Mouse (Mus musculus) thymus, postnatal 4 days (tissue): ENCODE measurements around the gene Cacna2d3.

Experiments used
- DNase-seq: peaks from one replicate; pipeline ENCODE4 v3.0.0; 2021

Gene Cacna2d3

DNA sequence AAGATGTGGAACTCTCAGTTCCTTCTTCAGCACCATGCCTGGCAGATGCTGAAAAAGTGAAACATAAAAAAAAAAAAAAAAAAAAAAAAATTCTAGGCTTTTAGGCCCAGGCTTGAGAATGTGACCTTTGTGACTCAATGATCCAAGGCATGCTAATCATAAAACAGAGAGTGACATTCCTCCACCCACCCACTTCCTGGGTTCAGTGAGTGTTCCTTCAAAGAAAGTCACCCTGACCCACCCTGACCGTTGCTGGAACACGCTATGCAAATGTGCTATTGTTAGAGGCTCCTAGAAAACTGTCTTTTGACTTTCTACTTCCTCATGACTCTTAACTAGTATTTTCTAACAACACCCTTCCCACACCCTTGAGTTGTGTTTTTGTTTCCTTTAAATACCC lies 338.9 kb downstream of the Cacna2d3 start:
- DNase-seq, result no peak

DNA sequence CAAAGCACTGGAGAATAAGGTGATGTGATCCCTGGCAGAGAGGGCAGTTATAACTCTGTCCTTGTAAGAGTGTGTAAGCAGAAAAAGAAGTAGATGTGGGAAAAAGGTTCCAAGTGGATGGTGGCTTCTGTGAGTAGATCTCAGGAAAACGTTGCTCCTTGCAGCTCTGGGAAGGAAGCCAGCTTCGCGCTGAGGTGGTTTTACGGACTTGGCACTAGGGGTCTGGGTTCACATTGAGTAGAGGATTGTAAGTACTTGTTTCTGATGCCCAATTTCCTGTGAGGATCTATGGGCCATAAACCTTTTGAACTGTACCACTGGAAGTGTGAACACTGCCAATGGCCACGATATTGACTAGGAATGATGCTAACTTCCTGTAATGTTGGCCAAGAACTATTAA lies 354.8 kb downstream of the Cacna2d3 start:
- DNase-seq, result no peak

DNA sequence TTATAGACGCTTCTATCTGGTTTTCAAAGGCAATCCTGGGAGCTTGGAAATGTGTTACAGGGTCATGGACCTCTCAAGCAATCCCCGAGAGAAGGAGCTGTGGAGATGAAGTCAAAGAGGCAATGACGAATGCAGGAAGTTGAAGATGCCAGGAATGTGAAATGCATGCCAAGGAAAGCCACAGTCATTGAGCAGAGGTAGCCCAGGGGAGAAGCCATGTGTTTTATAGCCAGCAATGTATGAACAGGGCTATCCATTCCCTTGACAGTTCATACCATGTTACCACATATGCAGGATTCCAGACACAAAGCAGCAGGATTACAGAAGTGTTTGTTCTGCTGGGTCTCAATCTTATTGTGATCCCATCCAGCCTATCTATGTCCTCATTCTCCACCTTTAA lies 359.2 kb downstream of the Cacna2d3 start:
- no peak for DNase-seq

DNA sequence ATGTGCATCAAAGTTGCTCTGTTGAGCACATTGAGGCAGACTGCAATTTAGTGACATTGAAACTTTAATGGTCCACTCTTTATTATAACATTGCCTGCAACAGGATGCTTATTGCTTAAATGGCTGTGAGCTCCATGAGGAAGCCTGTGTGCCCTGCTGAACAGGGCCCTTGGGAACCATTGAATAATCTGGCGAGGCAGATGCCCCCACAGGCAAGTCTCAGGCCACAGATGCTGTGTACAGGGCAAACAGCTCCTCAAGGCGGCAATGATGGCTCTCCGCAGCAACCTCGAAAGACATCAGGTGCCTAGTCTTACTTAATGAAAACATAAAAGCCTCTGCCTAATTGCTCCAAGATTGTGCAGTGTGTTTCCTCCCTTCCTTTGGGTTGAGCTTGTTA lies 371.0 kb downstream of the Cacna2d3 start:
- no peak for DNase-seq

DNA sequence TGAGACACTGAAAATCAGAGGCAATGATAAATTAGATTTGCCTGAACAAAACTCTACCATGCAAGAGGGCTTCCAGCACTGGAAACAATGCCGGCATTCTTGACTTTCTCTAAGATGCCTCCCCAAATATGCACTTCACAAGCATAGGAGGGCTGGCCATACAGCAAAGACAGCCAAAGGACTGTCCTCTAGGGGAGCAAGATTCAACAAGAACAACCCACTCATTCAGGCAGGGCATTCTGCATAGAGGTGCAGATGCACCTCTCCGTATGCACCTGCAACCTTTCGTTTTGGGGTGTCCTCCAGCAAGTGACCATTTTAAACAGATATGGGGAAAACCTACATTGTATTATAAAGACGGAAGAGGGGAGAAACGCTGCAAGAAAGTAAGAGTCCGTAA lies 380.1 kb downstream of the Cacna2d3 start:
- no peak for DNase-seq

DNA sequence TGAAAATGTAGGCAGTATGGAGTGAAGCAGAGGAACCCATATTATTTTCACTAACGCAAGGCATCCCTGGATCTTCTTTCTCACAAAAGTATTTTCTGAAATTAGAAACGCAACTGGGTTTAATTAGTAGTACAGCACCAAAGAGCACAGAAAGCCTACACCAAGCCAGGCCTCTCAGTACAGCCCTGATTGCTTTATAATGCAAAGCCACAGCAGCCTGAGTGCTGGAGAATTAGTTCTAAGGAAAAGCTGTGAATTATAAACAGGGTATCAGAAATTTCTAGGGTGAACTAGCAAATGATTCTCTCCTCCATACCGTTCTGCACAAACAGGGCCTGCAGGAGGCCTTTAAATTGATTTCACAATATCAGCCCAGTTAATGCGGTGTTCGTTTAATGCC lies 380.9 kb downstream of the Cacna2d3 start:
- no peak for DNase-seq

DNA sequence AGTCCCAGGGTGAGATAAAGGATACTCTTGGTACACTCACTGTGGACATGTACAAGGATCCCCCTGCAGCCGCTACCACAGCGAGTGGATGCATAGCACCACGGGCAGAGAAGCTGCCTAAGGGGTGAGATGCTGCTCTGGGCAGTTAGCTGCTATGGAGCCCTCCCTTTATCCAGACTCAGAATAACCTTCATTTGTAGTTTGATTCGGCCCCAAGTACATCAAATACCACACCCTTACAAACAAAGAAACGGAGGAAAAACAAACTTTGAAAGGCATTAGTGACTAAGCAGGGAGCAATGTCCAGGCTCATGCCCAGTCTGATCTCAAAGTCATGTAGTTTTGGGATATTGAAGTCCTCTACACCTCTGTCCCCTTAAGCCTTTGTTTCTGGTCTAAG lies 386.8 kb downstream of the Cacna2d3 start:
- no peak for DNase-seq

DNA sequence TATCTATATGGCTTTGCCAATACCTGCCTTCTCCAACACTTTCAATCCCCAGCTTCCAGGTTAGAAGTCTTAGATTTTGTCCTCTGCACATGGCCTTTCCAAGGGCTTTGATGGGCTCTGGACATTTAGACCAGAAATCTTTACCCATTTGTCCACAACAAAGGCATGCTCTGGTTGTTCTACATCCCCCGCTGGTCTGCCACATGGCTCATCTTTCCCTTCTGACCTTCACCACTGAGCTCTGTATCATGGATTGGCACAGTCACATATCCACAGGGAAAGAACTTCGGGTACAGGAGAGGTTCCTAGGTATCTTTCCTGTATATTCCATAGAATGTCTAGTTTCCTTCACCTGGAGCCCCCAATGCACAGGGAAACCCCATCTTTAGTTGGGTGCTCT lies 387.4 kb downstream of the Cacna2d3 start:
- no peak for DNase-seq

DNA sequence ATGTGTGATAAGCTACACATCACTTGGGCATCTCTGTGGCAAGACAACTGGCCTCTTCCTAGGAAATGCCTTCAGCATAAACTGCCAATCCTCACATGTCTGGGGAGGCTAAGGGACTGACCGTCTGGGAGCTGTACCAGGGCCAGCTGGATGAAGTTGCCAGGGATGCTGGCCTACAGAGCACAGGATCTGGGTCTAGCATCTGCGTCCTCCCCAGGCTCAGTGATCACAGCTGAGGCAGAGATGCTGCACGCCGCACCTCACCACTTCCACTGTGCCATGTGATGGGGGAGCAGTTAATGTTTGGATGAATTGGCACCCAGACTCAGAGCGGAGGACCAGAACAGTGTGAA lies 397.3 kb downstream of the Cacna2d3 start:
- DNase-seq, result no peak

DNA sequence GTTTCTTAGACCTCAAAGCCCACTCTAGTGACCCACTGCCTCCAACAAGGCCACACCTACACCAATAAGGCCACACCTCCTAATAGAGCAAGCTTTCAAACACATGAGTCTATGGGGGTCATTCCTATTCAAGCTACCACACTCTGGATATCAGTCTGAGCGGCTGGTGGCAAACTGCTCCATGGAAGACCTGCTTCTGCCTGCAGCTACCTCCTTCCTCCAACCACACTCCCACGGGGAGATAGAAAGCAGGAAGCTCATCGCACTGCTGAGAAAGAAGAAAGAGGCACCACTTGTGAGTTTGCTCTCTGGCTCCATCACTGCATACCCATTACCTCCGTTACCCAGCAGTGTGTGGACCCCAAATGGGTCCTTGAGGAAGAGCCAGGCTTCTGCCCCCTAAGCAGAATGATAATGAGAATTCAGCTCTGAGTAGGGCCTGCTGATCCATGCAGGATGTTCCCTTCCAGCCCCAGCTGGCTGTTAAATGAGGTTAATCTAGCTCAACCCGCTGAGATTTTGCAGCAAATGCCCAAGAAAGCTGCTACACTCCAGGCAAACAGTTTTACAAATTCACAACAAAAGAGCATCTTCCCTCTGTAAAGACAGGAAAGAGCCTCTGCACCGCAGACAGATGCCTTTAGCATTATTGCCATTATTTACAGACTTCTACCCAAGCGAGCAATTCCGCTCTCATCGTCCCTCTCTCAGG lies 397.8 kb downstream of the Cacna2d3 start:
- no peak for DNase-seq

DNA sequence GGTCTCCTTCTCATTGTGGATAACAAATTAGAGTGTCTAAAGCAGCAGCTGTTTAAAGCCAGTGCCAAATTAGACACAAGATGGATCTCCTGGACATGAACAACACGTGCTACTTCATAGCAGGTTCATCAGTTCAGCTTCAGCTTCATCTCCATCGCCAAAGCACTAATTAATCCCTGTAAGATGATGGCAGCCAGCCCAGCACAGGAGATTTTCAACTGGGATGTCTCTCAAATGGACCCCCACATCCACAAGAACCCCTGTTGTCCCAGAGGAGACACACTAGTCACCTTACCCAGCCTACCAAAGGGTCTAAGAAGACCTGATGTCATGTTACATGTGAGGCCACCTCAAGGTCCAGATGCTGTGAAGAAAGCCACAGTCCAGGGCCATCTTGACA lies 408.2 kb downstream of the Cacna2d3 start:
- no peak for DNase-seq

DNA sequence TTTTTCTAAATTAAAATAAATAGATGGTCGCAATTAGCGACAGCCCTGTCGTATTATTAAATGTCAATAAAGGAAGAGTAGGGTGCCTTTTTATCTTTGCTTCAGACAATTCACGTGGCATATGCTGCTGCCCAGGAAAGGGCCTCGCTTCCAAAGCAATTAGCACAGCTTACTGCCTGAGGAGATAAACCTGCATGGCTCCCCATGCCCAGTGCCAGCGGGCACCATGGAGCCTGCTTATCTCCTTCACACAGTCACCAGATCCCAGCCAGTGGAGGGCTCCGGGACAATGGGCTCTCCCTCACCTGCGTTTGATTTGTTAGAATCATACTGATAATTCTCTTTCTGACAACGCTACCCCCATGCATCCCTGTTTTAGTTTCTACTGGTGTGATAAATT lies 416.0 kb downstream of the Cacna2d3 start:
- no peak for DNase-seq

DNA sequence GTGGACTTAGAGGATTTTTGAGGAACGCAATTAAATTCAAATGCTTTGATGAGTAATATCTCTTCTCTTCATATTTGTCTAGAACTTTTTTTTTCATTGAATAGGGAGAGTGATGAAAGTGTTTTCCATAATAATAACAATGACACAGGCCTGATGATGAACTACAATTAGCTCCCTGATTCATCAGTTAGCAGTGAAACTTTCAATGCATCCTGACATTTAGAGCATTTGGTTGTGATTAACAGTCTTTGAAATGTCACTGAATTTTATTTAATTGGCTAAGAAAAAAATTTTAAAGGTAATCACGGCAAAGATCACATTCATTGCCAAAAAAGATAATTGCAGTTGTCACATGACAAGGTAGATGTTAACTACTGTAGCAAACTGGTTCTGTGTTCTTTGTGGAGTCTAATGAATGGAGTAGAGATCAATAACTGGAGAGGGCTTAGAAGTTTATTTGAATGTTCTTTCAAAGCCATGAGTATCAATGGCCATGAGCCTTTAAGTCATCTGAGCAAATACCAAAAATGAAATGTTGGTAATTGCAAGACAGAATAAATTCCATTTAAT lies 425.4 kb downstream of the Cacna2d3 start:
- no peak for DNase-seq

DNA sequence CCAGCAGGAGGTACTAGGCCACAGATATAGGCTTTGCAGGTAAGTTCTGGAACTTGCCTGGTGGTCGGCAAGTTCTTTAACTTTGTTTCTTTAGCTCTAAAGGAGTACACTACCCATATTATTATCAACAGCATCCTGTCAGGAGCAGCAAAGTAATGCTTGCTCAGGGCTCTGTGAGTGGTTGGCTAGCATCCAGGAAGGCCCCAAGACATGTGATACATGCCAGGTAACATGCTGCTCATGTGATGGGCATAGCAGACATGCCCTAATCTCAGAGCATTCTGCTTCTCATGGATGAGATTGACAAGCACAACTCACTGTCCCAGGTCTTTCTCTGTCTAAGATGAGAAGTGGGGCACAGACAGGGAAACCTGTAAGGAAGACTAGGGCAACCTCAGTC lies 442.8 kb downstream of the Cacna2d3 start:
- DNase-seq, result no peak

DNA sequence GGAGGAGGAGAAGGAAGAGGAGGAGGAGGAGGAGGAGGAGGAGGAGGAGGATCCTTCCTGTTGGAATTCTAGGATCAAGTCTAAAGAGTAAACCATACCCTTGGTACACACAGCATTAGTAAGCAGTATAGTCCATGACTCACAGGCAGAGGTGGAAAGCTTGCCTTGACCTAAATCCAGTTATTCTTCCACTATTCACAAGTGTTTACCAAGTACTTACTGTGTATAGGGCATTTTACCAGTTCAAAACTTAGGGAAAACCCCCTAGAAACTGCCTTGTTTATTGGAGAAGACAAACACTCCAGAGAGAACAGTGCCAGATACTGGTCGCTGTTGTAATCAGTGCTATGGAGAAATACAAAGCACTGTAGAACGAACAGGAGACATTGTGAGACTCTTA lies 443.3 kb downstream of the Cacna2d3 start:
- DNase-seq, result no peak

DNA sequence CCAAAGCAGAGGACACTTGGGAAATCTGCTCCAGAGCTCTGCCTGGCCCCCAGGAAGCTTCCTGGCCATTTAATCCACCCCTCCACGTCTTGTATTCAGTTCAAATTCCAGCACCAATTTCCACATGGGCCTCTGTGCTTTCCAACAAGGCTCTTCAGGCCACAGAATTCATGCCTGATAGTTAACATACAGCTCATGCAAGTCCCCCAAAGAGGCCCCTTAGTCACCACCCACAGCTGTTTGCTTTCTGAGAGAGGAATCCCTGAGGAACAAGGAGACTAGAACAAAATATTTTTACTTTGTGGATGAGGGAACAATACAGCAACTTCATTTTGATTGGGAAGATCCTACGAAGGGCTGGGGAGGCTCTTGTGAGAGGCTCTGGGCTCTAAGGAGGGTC lies 444.0 kb downstream of the Cacna2d3 start:
- no peak for DNase-seq

DNA sequence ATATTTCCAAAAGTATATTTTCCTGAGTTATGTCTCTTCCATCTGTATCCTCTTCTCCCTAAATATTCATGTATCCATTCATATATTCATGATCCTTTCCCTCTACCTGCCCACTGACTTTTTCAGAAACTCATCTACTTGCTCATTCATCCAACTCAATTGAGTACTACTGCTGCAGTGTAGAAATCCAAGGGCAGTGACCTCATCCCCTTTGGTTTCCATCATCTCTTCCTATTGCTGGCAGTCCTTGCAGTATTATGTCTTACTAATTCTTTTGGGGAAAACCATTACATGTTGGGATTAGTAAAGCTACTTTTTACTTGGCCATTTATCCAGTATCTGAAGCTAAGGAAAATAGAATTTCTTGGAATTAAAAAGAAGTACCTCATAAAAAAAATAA lies 447.8 kb downstream of the Cacna2d3 start:
- DNase-seq, result no peak

DNA sequence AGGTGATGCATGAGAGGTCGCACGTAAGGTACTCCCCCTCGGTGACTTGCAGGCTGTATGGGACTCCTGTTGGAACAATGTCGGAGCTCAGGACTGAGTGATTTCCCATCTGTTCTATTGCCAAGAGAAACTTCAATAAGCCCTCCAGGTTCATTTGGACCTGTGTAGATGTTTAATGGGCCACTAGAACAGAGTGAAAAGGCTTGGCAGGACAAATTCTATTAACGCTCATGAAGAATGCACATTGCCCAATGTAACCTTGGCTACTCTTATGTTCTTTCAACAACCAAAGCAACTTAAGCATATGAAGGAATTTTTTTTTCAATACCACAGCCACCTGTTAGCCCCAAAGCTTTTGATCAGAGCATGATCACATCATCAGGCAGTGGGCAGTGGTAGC lies 451.1 kb downstream of the Cacna2d3 start:
- no peak for DNase-seq

DNA sequence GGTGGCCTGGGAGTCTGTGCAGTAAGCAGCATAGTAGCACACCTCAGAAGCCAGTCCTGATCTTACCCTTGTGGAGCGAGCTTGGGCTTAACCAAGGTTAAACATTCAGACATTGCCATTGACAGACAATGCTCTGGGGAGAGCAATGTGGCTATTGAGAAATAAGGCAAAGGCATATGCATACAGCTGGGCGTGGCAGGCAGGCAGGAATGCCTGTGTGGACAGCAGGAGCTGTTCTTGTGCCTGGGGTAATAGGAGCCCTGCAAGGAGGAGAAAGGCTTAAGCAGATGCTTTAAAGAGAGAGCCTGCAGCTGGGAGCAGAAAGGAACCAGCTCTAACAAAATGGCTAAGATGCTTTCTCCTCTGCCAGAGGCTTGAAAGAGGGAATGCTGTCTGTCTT lies 451.8 kb downstream of the Cacna2d3 start:
- no peak for DNase-seq

DNA sequence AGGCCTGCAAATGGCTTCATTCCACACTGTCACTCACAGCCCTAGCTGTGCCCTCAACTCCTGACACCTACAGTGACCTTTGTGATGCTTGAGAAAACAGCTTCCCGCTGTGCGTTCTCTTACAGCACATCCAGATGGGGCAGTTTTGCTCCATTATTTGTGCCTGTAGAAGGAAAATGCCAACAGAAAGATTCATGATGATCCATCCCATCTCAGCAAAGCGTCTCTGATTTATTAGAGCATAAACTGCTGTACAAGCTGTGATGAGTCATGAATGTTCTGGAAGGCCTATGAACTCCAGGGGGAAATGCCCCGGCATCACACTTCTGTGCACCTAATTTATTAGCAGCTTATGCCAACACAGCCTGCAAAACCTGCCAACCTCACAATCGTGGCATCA lies 453.1 kb downstream of the Cacna2d3 start:
- no peak for DNase-seq

DNA sequence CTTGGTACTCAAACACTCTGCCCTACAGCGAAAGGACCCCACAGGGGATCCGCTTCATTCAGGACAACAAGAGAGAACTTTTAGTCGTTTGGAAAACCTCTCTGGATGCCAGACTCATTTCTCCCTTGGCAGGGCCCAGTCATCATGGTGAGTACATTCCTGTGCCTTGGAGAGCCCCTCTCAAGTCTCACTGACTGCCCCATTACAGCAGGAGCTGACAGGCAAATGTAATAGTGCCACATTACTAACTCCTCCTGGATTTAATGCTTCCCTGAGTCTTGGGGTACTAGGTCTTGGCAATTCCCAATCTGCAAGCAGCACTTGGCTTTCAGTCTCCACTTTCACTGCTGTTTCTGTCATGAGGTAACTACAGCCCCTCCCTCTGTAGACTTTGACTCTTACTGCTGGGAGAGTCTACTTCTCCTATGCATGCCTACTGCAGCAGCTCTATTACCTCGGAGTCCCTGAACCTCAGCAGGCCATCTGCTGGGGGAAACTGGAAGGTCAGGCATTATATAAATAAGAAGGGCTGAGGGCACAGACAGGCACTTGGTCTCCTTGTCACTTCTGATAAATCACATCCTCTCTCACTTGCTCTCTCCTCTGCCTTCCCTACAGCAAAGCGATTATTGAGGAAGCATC lies 454.3 kb downstream of the Cacna2d3 start:
- no peak for DNase-seq

DNA sequence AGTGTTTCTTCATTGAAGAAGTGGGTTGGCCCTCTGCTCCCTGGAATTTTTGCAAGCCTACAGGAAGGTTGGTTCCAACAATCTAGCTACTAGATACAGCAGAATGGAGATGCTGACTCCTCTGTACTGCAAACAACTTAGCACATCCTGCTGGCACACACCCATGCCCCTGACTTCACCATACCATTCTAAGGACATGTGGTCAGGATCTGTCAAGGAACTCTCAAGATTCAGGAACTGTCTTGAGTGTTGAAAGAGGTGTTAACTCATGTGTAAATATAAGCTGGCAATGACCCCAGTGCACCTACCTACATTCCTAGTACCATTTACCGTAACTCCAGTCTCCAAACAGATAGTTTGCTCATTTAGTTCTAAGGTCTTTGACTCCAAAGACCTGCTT lies 461.0 kb downstream of the Cacna2d3 start:
- no peak for DNase-seq

DNA sequence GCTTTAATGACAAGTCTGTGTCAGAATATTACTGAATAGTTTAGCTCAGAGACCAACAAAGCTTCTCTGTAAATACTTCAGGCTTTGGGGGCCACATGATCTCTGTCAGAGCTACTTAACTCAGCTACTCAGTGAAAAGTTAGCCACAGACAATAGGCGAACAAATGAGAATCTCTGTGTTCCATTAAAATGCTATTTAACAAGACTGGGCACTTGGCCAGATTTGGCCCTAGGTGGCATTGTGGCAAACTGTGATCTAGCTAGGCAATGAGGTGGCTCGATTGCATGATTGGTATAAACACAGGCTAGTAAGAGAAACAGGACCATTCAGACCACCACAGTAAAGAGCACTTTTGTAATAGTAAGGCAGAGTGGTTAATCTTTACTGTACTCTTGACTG lies 478.1 kb downstream of the Cacna2d3 start:
- DNase-seq, result no peak

DNA sequence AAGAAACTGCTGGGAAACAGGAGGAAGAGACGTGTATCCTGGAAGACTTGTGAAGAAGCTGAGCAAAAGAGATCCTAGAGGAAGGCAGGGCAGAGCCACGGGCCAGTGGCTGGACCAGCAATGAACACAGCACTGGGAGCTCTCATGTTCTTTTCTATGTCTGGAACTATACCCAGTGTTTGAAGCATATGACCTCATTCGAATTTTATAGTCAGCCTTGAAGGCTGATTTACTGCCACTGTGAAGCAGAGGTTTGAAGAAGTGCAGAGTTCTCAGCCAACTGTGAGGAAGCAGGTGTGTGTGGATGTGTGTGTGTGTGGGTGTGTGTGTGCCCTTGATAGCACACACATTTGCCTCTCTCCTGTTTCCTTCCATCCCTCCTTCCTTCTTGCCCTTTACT lies 483.2 kb downstream of the Cacna2d3 start:
- DNase-seq, result no peak
